33 mouse cellular contexts compared by ENCODE assay signal in genomic region chr19:31923615-31924352, GRCm38 (mm10). TPM values are rescaled to one million over a fixed set of nuclear protein-coding genes. Genes with fewer than 3 reads are reported as not detected.
DNase-seq lines count a peak whose midpoint lies in the region; ATAC-seq and TF ChIP-seq lines count a peak whose summit lies in the region.
"Had no signal": no experiment of that assay in that cellular context is flagged by ENCODE, and none has a peak within 500 bp of the region (broad histone marks: within the 10 kb centered on the region; RNA-seq: fewer than 3 reads in every experiment).

No protein-coding gene starts in this region.

- no peak overlapping the region for H3K4me3 ChIP-seq in intestine, embryonic 16.5 days (ENCODE audit: low read length)
- H3K4me3 ChIP-seq in intestine, embryonic 15.5 days (replicated peaks): no peak overlapping the region
- H3K4me3 ChIP-seq in kidney, embryonic 14.5 days (ENCODE audit: low read length): no peak overlapping the region
- no peak overlapping the region for H3K4me3 ChIP-seq in embryonic facial prominence, embryonic 14.5 days (ENCODE audit: low read depth, low read length)
- no peak overlapping the region for H3K4me3 ChIP-seq in kidney, postnatal 0 days (replicated peaks; ENCODE audit: low read depth, low read length)
- no peak overlapping the region for H3K4me3 ChIP-seq in midbrain, embryonic 11.5 days (ENCODE audit: low read depth, low read length)
- H3K4me3 ChIP-seq: embryonic facial prominence, embryonic 12.5 days; forebrain, embryonic 10.5 days; forebrain, embryonic 13.5 days; heart, adult 2 months; heart, embryonic 10.5 days; heart, embryonic 13.5 days had no signal

- H3K4me1 ChIP-seq in intestine, embryonic 16.5 days (ENCODE audit: control insufficient read depth, insufficient read depth, low read length): no peaks in the 10 kb centered on the region
- H3K4me1 ChIP-seq in intestine, embryonic 15.5 days (replicated peaks): no peaks in the 10 kb centered on the region
- H3K4me1 ChIP-seq in kidney, embryonic 14.5 days (ENCODE audit: control insufficient read depth, insufficient read depth, low read length): no peaks in the 10 kb centered on the region
- no peaks in the 10 kb centered on the region for H3K4me1 ChIP-seq in embryonic facial prominence, embryonic 14.5 days (ENCODE audit: control insufficient read depth, insufficient read depth, low read length)
- H3K4me1 ChIP-seq in kidney, postnatal 0 days (replicated peaks; ENCODE audit: insufficient read depth, low read length): no peaks in the 10 kb centered on the region
- no peaks in the 10 kb centered on the region for H3K4me1 ChIP-seq in midbrain, embryonic 11.5 days (ENCODE audit: control insufficient read depth, insufficient read depth, low read length)
- H3K4me1 ChIP-seq: embryonic facial prominence, embryonic 12.5 days; forebrain, embryonic 10.5 days; heart, embryonic 10.5 days; heart, embryonic 13.5 days had no signal

- H3K9me3 ChIP-seq in intestine, embryonic 16.5 days (ENCODE audit: control insufficient read depth, low read length): no peaks in the 10 kb centered on the region
- H3K9me3 ChIP-seq in intestine, embryonic 15.5 days: no peaks in the 10 kb centered on the region
- H3K9me3 ChIP-seq in kidney, embryonic 14.5 days (ENCODE audit: control insufficient read depth, low read length): no peaks in the 10 kb centered on the region
- no peaks in the 10 kb centered on the region for H3K9me3 ChIP-seq in embryonic facial prominence, embryonic 14.5 days (ENCODE audit: control insufficient read depth, low read length)
- H3K9me3 ChIP-seq in kidney, postnatal 0 days (replicated peaks; ENCODE audit: low read length): no peaks in the 10 kb centered on the region
- H3K9me3 ChIP-seq in midbrain, embryonic 11.5 days (ENCODE audit: control insufficient read depth, low read length): no peaks in the 10 kb centered on the region
- H3K9me3 ChIP-seq: embryonic facial prominence, embryonic 12.5 days; forebrain, embryonic 10.5 days; forebrain, embryonic 13.5 days; G1E; heart, embryonic 10.5 days; heart, embryonic 13.5 days had no signal

- no peaks in the 10 kb centered on the region for H3K27me3 ChIP-seq in intestine, embryonic 16.5 days (replicated peaks; ENCODE audit: control insufficient read depth, insufficient read depth, low read length)
- H3K27me3 ChIP-seq in intestine, embryonic 15.5 days (replicated peaks): no peaks in the 10 kb centered on the region
- H3K27me3 ChIP-seq in kidney, embryonic 14.5 days (ENCODE audit: control insufficient read depth, insufficient read depth, low read length): no peaks in the 10 kb centered on the region
- H3K27me3 ChIP-seq in embryonic facial prominence, embryonic 14.5 days (replicated peaks; ENCODE audit: control insufficient read depth, insufficient read depth, low read length): no peaks in the 10 kb centered on the region
- H3K27me3 ChIP-seq in kidney, postnatal 0 days (ENCODE audit: insufficient read depth, low read length): no peaks in the 10 kb centered on the region
- H3K27me3 ChIP-seq in midbrain, embryonic 11.5 days (ENCODE audit: control insufficient read depth, insufficient read depth, low read length): no peaks in the 10 kb centered on the region
- H3K27me3 ChIP-seq: CH12.LX; embryonic facial prominence, embryonic 12.5 days; forebrain, embryonic 13.5 days; heart, embryonic 13.5 days had no signal

- no peaks in the 10 kb centered on the region for H3K36me3 ChIP-seq in intestine, embryonic 16.5 days (ENCODE audit: control insufficient read depth, insufficient read depth, low read length)
- H3K36me3 ChIP-seq in intestine, embryonic 15.5 days: no peaks in the 10 kb centered on the region
- no peaks in the 10 kb centered on the region for H3K36me3 ChIP-seq in kidney, embryonic 14.5 days (ENCODE audit: control insufficient read depth, insufficient read depth, low read length)
- no peaks in the 10 kb centered on the region for H3K36me3 ChIP-seq in embryonic facial prominence, embryonic 14.5 days (ENCODE audit: control insufficient read depth, insufficient read depth, low read length)
- H3K36me3 ChIP-seq in kidney, postnatal 0 days (ENCODE audit: insufficient read depth, low read length): no peaks in the 10 kb centered on the region
- H3K36me3 ChIP-seq in midbrain, embryonic 11.5 days (ENCODE audit: control insufficient read depth, insufficient read depth, low read length): no peaks in the 10 kb centered on the region
- H3K36me3 ChIP-seq: embryonic facial prominence, embryonic 12.5 days; forebrain, embryonic 10.5 days; G1E; heart, embryonic 10.5 days; heart, embryonic 13.5 days had no signal

- DNase-seq in kidney, adult 18-20 months: no peak
- peak; percentile 26 for DNase-seq in embryonic facial prominence, embryonic 14.5 days (ENCODE audit: low spot score)
- DNase-seq in kidney, postnatal 0 days (ENCODE audit: low spot score): peak; percentile 11
- no peak for DNase-seq in midbrain, embryonic 11.5 days (ENCODE audit: low spot score, missing footprints)
- DNase-seq: adrenal gland, postnatal 10 days; adrenal gland, postnatal 36 days; B cell, adult 2 months; cerebellum, adult 11 months; cerebellum, adult 8-10 months; cerebellum, postnatal 10 days; gastrocnemius, postnatal 10 days; gastrocnemius, postnatal 36 days; heart, adult 2 months; heart, postnatal 14 days; heart, postnatal 4 days had no signal

- no peak overlapping the region for H3K9ac ChIP-seq in intestine, embryonic 16.5 days (ENCODE audit: low read depth, low read length)
- H3K9ac ChIP-seq in intestine, embryonic 15.5 days: no peak overlapping the region
- H3K9ac ChIP-seq in kidney, embryonic 14.5 days (ENCODE audit: low read depth, low read length): no peak overlapping the region
- H3K9ac ChIP-seq in embryonic facial prominence, embryonic 14.5 days (ENCODE audit: low read depth, low read length): no peak overlapping the region
- H3K9ac ChIP-seq in kidney, postnatal 0 days (ENCODE audit: low read depth, low read length): no peak overlapping the region
- no peak overlapping the region for H3K9ac ChIP-seq in midbrain, embryonic 11.5 days (ENCODE audit: low read length)
- H3K9ac ChIP-seq: embryonic facial prominence, embryonic 12.5 days; forebrain, embryonic 13.5 days; heart, embryonic 13.5 days; hindbrain, embryonic 14.5 days had no signal

- H3K4me2 ChIP-seq in intestine, embryonic 16.5 days (ENCODE audit: low read depth, low read length): no peak overlapping the region
- H3K4me2 ChIP-seq in intestine, embryonic 15.5 days (replicated peaks): no peak overlapping the region
- H3K4me2 ChIP-seq in kidney, embryonic 14.5 days (replicated peaks; ENCODE audit: low read depth, low read length): no peak overlapping the region
- H3K4me2 ChIP-seq in embryonic facial prominence, embryonic 14.5 days (ENCODE audit: low read depth, low read length): no peak overlapping the region
- no peak overlapping the region for H3K4me2 ChIP-seq in kidney, postnatal 0 days (ENCODE audit: low read length)
- H3K4me2 ChIP-seq in midbrain, embryonic 11.5 days: no peak overlapping the region
- H3K4me2 ChIP-seq: embryonic facial prominence, embryonic 12.5 days; forebrain, embryonic 13.5 days; heart, embryonic 13.5 days; hindbrain, embryonic 14.5 days had no signal

- H3K27ac ChIP-seq in intestine, embryonic 16.5 days (ENCODE audit: low read length): 0 out of 2 replicates have a peak overlapping the region, but pooled peaks have one; percentile 41
- no peak overlapping the region for H3K27ac ChIP-seq in intestine, embryonic 15.5 days
- no peak overlapping the region for H3K27ac ChIP-seq in kidney, embryonic 14.5 days (ENCODE audit: low read depth, low read length)
- no peak overlapping the region for H3K27ac ChIP-seq in embryonic facial prominence, embryonic 14.5 days (replicated peaks; ENCODE audit: low read depth, low read length)
- no peak overlapping the region for H3K27ac ChIP-seq in kidney, postnatal 0 days
- H3K27ac ChIP-seq in midbrain, embryonic 11.5 days (ENCODE audit: low read depth, low read length): no peak overlapping the region
- H3K27ac ChIP-seq: embryonic facial prominence, embryonic 12.5 days; forebrain, embryonic 10.5 days; forebrain, embryonic 13.5 days; heart, adult 2 months; heart, embryonic 10.5 days; heart, embryonic 13.5 days; hindbrain, embryonic 14.5 days; hindbrain, postnatal 0 days had no signal

- WGBS in intestine, embryonic 16.5 days: 80% methylated on average over 6 of the region's 6 CpGs
- WGBS in intestine, embryonic 15.5 days: 85% methylated on average over 6 of the region's 6 CpGs
- WGBS in kidney, embryonic 14.5 days: 58% methylated on average over 6 of the region's 6 CpGs
- WGBS in embryonic facial prominence, embryonic 14.5 days: 82% methylated on average over 6 of the region's 6 CpGs
- 52% methylated on average over 6 of the region's 6 CpGs for WGBS in kidney, postnatal 0 days
- 83% methylated on average over 6 of the region's 6 CpGs for WGBS in midbrain, embryonic 11.5 days

- ATAC-seq in intestine, embryonic 16.5 days: peak; percentile 56; the same call in 1 of the 2 replicates
- ATAC-seq in intestine, embryonic 15.5 days: no peak
- ATAC-seq in kidney, embryonic 14.5 days (ENCODE audit: low FRiP score, low TSS enrichment): peak; percentile 52; the same call in 1 of the 2 replicates
- peak; percentile 88 for ATAC-seq in embryonic facial prominence, embryonic 14.5 days (ENCODE audit: low read depth)
- peak; percentile 65 for ATAC-seq in kidney, postnatal 0 days (replicated peaks; ENCODE audit: low FRiP score, low read depth)
- ATAC-seq in midbrain, embryonic 11.5 days (ENCODE audit: low FRiP score): no peak
- ATAC-seq in megakaryocyte, adult 5-6 weeks (ENCODE audit: poor library complexity, severe bottlenecking): no peak
- ATAC-seq: forebrain, embryonic 13.5 days; forebrain, embryonic 16.5 days; hindbrain, postnatal 0 days; Patski had no signal

- TF ChIP-seq CTCF in kidney, postnatal 0 days (IDR thresholded peaks at IDR 0.05; ENCODE audit: low read depth): no peak

RNA-seq across cellular contexts. Expression of gene A1cf, which starts 55.2 kb away (rescaled TPM):
- 11.1 and 11.8 TPM in 2 replicates for polyA plus RNA-seq in intestine, embryonic 16.5 days (2015; fragmentation: Nextera tagmentation; extraction: Ambion mirVana)
- 8.9 and 11.1 TPM in 2 replicates for polyA plus RNA-seq in intestine, embryonic 15.5 days (2015; fragmentation: Nextera tagmentation; extraction: Ambion mirVana)
- polyA plus RNA-seq in kidney, embryonic 14.5 days (2014; fragmentation: Nextera tagmentation; extraction: Ambion mirVana): 0.47 and 0.79 TPM in 2 replicates
- polyA plus RNA-seq in embryonic facial prominence, embryonic 14.5 days (2014; fragmentation: Nextera tagmentation; extraction: Ambion mirVana): not detected in 2 replicates
- 2.0 and 2.3 TPM in 2 replicates for polyA plus RNA-seq in kidney, postnatal 0 days (2015; fragmentation: Nextera tagmentation; extraction: Ambion mirVana)
- not detected in 2 replicates for polyA plus RNA-seq in midbrain, embryonic 11.5 days (2014; fragmentation: Nextera tagmentation; extraction: Ambion mirVana)
- total RNA-seq in megakaryocyte, adult 5-6 weeks (2015): not detected in 2 replicates
- not detected in 2 replicates for total RNA-seq in megakaryocyte, adult 5-6 weeks (2017)
- total RNA-seq: CH12.LX; gastrocnemius, postnatal 10 days; gastrocnemius, postnatal 36 days; granulocyte monocyte progenitor cell, adult 5-6 weeks; heart, adult 2 months; heart, postnatal 14 days; heart, postnatal 4 days; hindbrain, postnatal 0 days had no signal
- polyA plus RNA-seq: embryonic facial prominence, embryonic 12.5 days; forebrain, embryonic 10.5 days; forebrain, embryonic 13.5 days; forebrain, embryonic 16.5 days; G1E; heart, adult 2 months; heart, embryonic 16.5 days; hindbrain, embryonic 11.5 days; hindbrain, embryonic 14.5 days; hindbrain, postnatal 0 days; Patski had no signal

Comparison
In these comparisons a context has a peak if more than half of its experiments do, and no peak if none do; other contexts are left out.
1. ATAC-seq: peak in intestine, embryonic 16.5 days (single experiment), kidney, embryonic 14.5 days (single experiment), embryonic facial prominence, embryonic 14.5 days (single experiment) and kidney, postnatal 0 days (single experiment); none in intestine, embryonic 15.5 days (single experiment), midbrain, embryonic 11.5 days (single experiment) and megakaryocyte, adult 5-6 weeks (single experiment).
2. DNase-seq: peak in embryonic facial prominence, embryonic 14.5 days (single experiment) and kidney, postnatal 0 days (single experiment); none in kidney, adult 18-20 months (single experiment) and midbrain, embryonic 11.5 days (single experiment).